Mouse (Mus musculus) stomach, embryonic 14.5 days (tissue): ENCODE measurements at regions not wholly inside any gene's neighbourhood (a gene's known extent, or its start where the extent isn't known, plus 50 kb on each side); places are given as distances from the start of the nearest gene placed in this dataset.

ENCODE experiments used
- ATAC-seq: fragments of 200-750 bp; cut with Nextera tagmentation; 2 replicates; pipeline ENCODE4 v1.8.0; 2017; ENCODE audit warnings: low read depth, moderate TSS enrichment; ENCODE audit not compliant: insufficient number of reproducible peaks, insufficient read depth, low FRiP score
- H3K27ac ChIP-seq: fragments of 300-500 bp; sonication (generic); 2 replicates; pipeline ENCODE4 v1.5.1; 2014; ENCODE audit warnings: mild to moderate bottlenecking, low read length, moderate library complexity, mixed read lengths
- H3K27me3 ChIP-seq: fragments of 300-500 bp; sonication (generic); 2 replicates; pipeline ENCODE4 v1.6.1; 2014; ENCODE audit warnings: low read length, control low read depth, mixed read lengths; ENCODE audit not compliant: control insufficient read depth, insufficient read depth
- H3K36me3 ChIP-seq: fragments of 300-500 bp; sonication (generic); 2 replicates; pipeline ENCODE4 v1.6.1; 2014; ENCODE audit warnings: mild to moderate bottlenecking, control low read depth, low read length, moderate library complexity, mixed read lengths; ENCODE audit not compliant: control insufficient read depth, insufficient read depth
- H3K4me1 ChIP-seq: fragments of 300-500 bp; sonication (generic); 2 replicates; pipeline ENCODE4 v1.6.1; 2014; ENCODE audit warnings: low read length, control low read depth, mixed read lengths; ENCODE audit not compliant: control insufficient read depth, insufficient read depth
- H3K4me2 ChIP-seq: fragments of 300-500 bp; sonication (generic); replicated peaks from 2 replicates; pipeline ENCODE4 v1.6.1; 2014; ENCODE audit warnings: low read depth, low read length, control low read depth
- H3K4me3 ChIP-seq: fragments of 300-500 bp; sonication (generic); 2 replicates; pipeline ENCODE4 v1.5.1; 2014; ENCODE audit warnings: low read depth, low read length, control low read depth
- H3K9ac ChIP-seq: fragments of 300-500 bp; sonication (generic); replicated peaks from 2 replicates; pipeline ENCODE4 v1.6.1; 2014; ENCODE audit warnings: low read depth, mild to moderate bottlenecking, control low read depth, low read length, moderate library complexity, mixed read lengths
- H3K9me3 ChIP-seq: fragments of 300-500 bp; sonication (generic); 2 replicates; pipeline ENCODE4 v1.6.1; 2016; ENCODE audit warnings: low read depth, low read length, control low read depth; ENCODE audit not compliant: control insufficient read depth
- WGBS: fragments of 180-500 bp; shearing (Covaris S2); extraction: QIAGEN DNeasy Blood & Tissue Kit; methylation state at CpG from one replicate; pipeline ENCODE4 v1.1.7; 2014; 5-methylcytosine and 5-hydroxymethylcytosine counted together

DNA sequence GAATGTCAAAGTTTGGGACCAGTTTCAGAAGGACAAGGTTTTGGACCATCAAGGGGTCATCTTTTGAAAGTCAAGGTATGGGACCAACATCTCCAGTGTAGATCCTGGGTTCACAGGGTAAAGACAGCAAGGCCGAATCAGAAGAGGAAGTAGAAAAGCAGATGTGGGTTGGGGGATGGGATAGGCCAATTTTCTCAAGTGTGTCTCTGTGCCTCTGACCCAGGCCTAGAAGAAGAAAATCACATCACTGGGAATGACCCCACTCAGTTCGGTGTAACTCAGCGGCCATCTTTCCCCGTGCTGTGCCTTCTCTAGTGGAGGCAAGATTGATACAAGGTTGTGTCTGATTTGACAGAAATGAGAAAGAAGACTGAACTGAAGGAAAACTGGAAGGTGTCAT, 195.5 kb downstream of the Insig2 start:
- H3K4me1 ChIP-seq, result no peaks in the 10 kb centered on the region
- H3K9ac ChIP-seq, result no peak overlapping the region
- no peak for ATAC-seq
- H3K36me3 ChIP-seq, result no peaks in the 10 kb centered on the region
- 92% methylated on average over 4 of the region's 4 CpGs for WGBS
- H3K27me3 ChIP-seq, result no peaks in the 10 kb centered on the region
- H3K27ac ChIP-seq, result no peak overlapping the region
- H3K4me2 ChIP-seq, result no peak overlapping the region
- no peak overlapping the region for H3K4me3 ChIP-seq
- no peaks in the 10 kb centered on the region for H3K9me3 ChIP-seq

DNA sequence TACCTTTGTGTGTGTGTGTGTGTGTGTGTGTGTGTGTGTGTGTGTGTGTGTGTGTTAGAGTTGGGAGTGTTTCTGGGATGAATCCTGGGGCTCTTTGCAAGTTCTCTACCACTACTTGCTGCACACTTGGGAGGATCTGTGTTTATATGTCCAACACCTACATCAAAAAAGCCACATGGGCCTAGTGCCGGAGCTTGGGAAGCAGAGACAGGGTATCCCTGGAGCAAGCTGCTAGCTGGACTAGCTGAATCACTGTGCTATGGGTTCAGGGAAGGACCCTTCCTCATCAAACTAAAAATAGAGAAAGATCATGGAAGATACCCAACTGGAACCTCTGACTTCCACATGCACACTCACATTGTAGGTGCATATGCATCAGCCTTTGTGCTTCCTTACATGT, 187.4 kb downstream of the Insig2 start:
- no peak for ATAC-seq
- Histone ChIP-seq H3K4me2 (no peak overlapping the region), H3K36me3 (no peaks in the 10 kb centered on the region), H3K9ac (no peak overlapping the region), H3K9me3 (no peaks in the 10 kb centered on the region), H3K27me3 (no peaks in the 10 kb centered on the region), H3K4me3 (no peak overlapping the region), H3K27ac (no peak overlapping the region), H3K4me1 (no peaks in the 10 kb centered on the region)
- 71% methylated on average over 1 of the region's 1 CpGs for WGBS

DNA sequence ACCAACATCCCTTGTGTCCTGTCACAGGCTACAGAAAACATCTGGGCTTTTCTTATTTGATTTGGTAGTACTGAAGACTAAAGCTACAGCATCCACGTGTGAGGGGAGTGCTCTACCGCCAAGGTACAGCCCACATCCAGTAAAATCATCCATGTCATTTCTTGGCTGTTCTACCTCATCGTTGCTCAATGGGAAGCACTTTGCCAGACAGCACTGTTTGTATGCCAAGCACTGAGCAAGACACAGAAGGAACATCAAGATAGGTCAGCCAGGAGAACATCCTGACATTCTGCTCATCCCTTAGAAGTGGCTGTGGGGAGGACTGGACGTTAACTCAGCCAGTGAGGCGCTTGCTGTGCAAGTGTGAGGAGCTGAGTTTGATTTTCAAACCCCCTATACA, 178.9 kb downstream of the Insig2 start:
- Histone ChIP-seq H3K27me3 (no peaks in the 10 kb centered on the region), H3K4me2 (no peak overlapping the region), H3K9me3 (no peaks in the 10 kb centered on the region), H3K36me3 (no peaks in the 10 kb centered on the region), H3K4me3 (no peak overlapping the region), H3K4me1 (no peaks in the 10 kb centered on the region), H3K27ac (no peak overlapping the region), H3K9ac (no peak overlapping the region)
- no peak for ATAC-seq
- 73% methylated on average over 5 of the region's 5 CpGs for WGBS

- 32% methylated on average over 8 of the region's 8 CpGs for WGBS
- no peak for ATAC-seq
- no peaks in the 10 kb centered on the region for H3K36me3 ChIP-seq
- H3K27me3 ChIP-seq, result no peaks in the 10 kb centered on the region
- no peaks in the 10 kb centered on the region for H3K4me1 ChIP-seq
- H3K27ac ChIP-seq, result no peak overlapping the region
- no peak overlapping the region for H3K4me2 ChIP-seq
- H3K9me3 ChIP-seq, result no peaks in the 10 kb centered on the region
- H3K4me3 ChIP-seq, result no peak overlapping the region
- no peak overlapping the region for H3K9ac ChIP-seq
Observed at GRCm38 (mm10) chr1:121154616-121155015, 177.8 kb downstream of the Insig2 start.

DNA sequence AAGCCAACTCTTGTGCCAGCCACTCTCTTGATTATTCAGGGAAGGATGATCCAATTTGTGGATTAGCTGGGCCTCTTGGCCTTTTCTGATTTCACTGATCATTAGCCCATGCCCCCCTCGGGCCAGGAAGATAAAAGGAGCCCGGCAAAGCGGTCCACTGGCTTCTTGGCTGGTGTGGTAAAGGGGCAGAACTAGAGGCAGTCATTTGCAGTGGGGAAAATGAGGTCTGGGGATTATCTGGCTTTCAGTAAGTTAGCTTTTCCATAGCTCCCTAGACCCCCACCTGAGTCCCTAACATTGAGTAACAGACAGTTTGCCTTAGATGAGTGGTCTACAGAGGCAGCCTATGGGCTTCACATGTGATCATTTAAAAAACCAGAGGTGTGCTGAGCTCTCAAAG, 163.7 kb downstream of the Insig2 start:
- no peak overlapping the region for H3K4me3 ChIP-seq
- H3K27ac ChIP-seq, result no peak overlapping the region
- H3K36me3 ChIP-seq, result no peaks in the 10 kb centered on the region
- H3K9ac ChIP-seq, result no peak overlapping the region
- no peaks in the 10 kb centered on the region for H3K4me1 ChIP-seq
- H3K4me2 ChIP-seq, result no peak overlapping the region
- ATAC-seq, result no peak
- no peaks in the 10 kb centered on the region for H3K27me3 ChIP-seq
- WGBS, result 64% methylated on average over 3 of the region's 3 CpGs
- no peaks in the 10 kb centered on the region for H3K9me3 ChIP-seq

DNA sequence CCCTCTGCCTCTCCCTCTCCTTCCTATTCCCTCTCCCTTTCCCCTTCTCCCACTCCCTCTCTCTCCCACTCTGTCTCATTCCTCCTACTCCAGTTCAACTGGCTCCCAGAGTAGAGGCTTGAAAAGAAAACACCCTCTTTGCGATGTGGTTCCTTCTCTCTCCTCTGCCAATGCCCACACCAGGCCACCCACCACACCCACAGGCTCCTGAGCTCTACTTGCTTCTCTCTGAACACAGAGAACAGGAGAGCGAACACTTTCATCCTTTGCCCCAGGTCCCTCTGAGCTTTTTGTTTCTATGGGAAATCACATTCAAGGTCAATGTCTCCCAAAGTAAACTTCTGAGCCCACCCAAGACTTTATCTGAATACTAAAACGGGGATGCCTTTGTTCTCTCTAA, 155.8 kb downstream of the Insig2 start:
- WGBS, result 4% methylated on average over 3 of the region's 3 CpGs
- H3K9me3 ChIP-seq, result no peaks in the 10 kb centered on the region
- no peak overlapping the region for H3K27ac ChIP-seq
- no peaks in the 10 kb centered on the region for H3K4me1 ChIP-seq
- no peak for ATAC-seq
- no peaks in the 10 kb centered on the region for H3K36me3 ChIP-seq
- H3K9ac ChIP-seq, result no peak overlapping the region
- no peak overlapping the region for H3K4me2 ChIP-seq
- peaks cover 19% of the 10 kb centered on the region for H3K27me3 ChIP-seq
- H3K4me3 ChIP-seq, result no peak overlapping the region

DNA sequence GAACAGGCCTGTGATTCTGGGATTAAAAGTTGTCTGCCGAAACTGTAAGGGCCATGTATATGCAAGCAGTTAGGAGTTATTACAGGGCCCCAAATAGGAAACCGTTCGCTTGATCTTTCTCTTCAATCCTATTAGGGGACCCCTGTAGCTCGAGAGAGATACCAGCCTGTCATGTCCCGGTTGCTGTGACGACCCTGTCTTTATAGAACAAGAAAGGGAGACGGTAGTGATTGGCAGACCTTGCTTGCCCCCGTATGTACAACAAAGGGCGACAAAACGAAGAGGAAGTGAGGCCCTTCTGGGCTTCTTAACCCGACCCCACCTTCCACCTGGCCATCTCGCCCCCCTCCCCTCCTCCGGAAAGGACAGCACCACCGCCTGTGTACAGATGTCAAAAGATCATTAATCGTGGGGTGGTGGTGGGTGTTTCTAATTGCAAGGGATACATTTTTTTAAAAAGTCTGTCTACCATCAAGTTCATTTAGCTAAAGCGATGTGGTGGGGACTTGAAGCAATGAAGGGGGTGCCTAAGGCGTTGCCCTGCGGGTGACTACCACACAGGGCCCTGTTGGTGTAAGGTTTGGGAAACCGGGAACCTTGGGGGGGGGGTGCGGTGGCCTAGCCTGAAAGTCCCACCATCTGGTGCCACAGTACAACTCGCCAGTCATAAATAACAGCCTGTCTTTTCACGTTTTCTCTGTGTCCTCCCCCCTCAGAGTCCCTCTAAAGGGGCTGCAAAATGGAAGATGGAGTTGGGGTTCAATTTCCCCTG, 155.1 kb downstream of the Insig2 start:
- WGBS, result 3% methylated on average over 22 of the region's 22 CpGs
- Histone ChIP-seq H3K9ac (no peak overlapping the region), H3K9me3 (no peaks in the 10 kb centered on the region), H3K27me3 (peaks cover 19% of the 10 kb centered on the region), H3K4me2 (no peak overlapping the region), H3K27ac (no peak overlapping the region), H3K4me3 (no peak overlapping the region), H3K36me3 (no peaks in the 10 kb centered on the region), H3K4me1 (no peaks in the 10 kb centered on the region)
- no peak for ATAC-seq

GRCm38 (mm10) chr1:121177908-121178311, 154.5 kb downstream of the Insig2 start:
- 1% methylated on average over 31 of the region's 31 CpGs for WGBS
- Histone ChIP-seq H3K36me3 (no peaks in the 10 kb centered on the region), H3K9me3 (no peaks in the 10 kb centered on the region), H3K4me1 (no peaks in the 10 kb centered on the region), H3K27ac (no peak overlapping the region), H3K4me2 (no peak overlapping the region), H3K27me3 (peaks cover 19% of the 10 kb centered on the region), H3K9ac (no peak overlapping the region), H3K4me3 (no peak overlapping the region)
- ATAC-seq, result no peak

DNA sequence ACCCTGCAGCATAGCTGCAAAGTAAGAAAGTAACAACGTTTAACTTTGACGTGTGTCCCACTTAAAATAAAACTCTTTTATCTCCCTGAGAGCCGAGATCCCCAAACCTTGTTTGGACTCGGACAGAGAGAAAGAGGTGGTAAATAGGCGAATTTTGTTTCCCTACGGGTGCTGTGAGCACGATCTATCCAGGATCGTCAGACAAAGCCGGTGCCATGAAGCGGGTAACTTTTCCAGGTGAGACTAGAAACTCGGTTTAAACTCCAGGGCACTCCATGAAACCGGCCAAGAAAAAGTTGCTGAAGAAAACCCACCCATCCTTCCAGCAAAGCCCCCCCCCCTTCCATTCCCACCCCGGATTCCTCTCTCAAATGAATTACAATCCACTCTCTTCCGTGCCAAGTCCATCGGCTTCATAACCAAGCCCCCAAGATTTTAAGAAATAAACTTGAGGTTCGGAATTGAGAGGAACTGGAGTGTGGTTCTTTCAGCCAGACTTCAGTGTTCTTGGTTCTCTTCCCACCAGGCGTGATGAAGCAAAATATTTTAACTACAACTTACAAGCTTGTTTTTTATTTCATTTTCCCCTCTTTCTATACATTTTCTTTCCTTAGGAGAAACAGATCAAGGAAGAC, 153.7 kb downstream of the Insig2 start:
- H3K9me3 ChIP-seq, result no peaks in the 10 kb centered on the region
- 2% methylated on average over 17 of the region's 17 CpGs for WGBS
- no peak overlapping the region for H3K4me2 ChIP-seq
- H3K36me3 ChIP-seq, result no peaks in the 10 kb centered on the region
- H3K4me3 ChIP-seq, result no peak overlapping the region
- ATAC-seq, result no peak
- H3K4me1 ChIP-seq, result no peaks in the 10 kb centered on the region
- H3K27ac ChIP-seq, result no peak overlapping the region
- no peak overlapping the region for H3K9ac ChIP-seq
- peaks cover 19% of the 10 kb centered on the region for H3K27me3 ChIP-seq
